Mouse (Mus musculus) forebrain, postnatal 0 days (tissue): ENCODE data around the gene Prdm1. TPM values are rescaled to one million over a fixed set of nuclear protein-coding genes. Genes with fewer than 3 reads are reported as not detected.

Source experiments
- ATAC-seq: fragments of 200-750 bp; cut with Nextera tagmentation; 2 replicates; pipeline ENCODE4 v1.8.0; 2017; ENCODE audit warnings: mild to moderate bottlenecking, moderate library complexity
- DNase-seq: peaks from one replicate; pipeline ENCODE4 v3.0.0-alpha.2; 2015
- H3K27ac ChIP-seq: fragments of 300-500 bp; sonication (generic); 2 replicates; pipeline ENCODE4 v1.5.1; 2014; ENCODE audit warnings: low read depth, mild to moderate bottlenecking, antibody characterized with exemption, low read length, moderate library complexity, mixed read lengths
- H3K27me3 ChIP-seq: fragments of 300-500 bp; sonication (generic); 2 replicates; pipeline ENCODE4 v1.6.1; 2014; ENCODE audit warnings: mild to moderate bottlenecking, low read length, mixed read lengths; ENCODE audit not compliant: insufficient read depth
- H3K36me3 ChIP-seq: fragments of 300-500 bp; sonication (generic); 2 replicates; pipeline ENCODE4 v1.6.1; 2014; ENCODE audit warnings: mild to moderate bottlenecking, moderate library complexity; ENCODE audit not compliant: insufficient read depth
- H3K4me1 ChIP-seq: fragments of 300-500 bp; sonication (generic); 2 replicates; pipeline ENCODE4 v1.6.1; 2014; ENCODE audit warnings: antibody characterized with exemption; ENCODE audit not compliant: insufficient read depth
- H3K4me2 ChIP-seq: fragments of 300-500 bp; sonication (generic); 2 replicates; pipeline ENCODE4 v1.6.1; 2014; ENCODE audit warnings: low read depth, mild to moderate bottlenecking, moderate library complexity
- H3K4me3 ChIP-seq: fragments of 300-500 bp; sonication (generic); 2 replicates; pipeline ENCODE4 v1.5.1; 2014; ENCODE audit warnings: low read depth, low read length, mixed read lengths
- H3K9ac ChIP-seq: fragments of 300-500 bp; sonication (generic); 2 replicates; pipeline ENCODE4 v1.6.1; 2014; ENCODE audit warnings: mild to moderate bottlenecking
- H3K9me3 ChIP-seq: fragments of 300-500 bp; sonication (generic); 2 replicates; pipeline ENCODE4 v1.6.1; 2016; ENCODE audit warnings: low read length
- CTCF ChIP-seq: sonication (generic); IDR thresholded peaks from 2 replicates; pipeline ENCODE4 v1.5.1; 2016; ENCODE audit warnings: antibody characterized with exemption, control low read depth, low read depth
- WGBS: fragments of 180-500 bp; shearing (Covaris S2); extraction: QIAGEN DNeasy Blood & Tissue Kit; methylation state at CpG from one replicate; pipeline ENCODE4 v1.1.7; 2014; 5-methylcytosine and 5-hydroxymethylcytosine counted together
- polyA plus RNA-seq: library from polyadenylated mRNA; unstranded; fragments of >200 nt; fragmentation: Nextera tagmentation; extraction: Ambion mirVana; gene quantifications from 2 replicates; pipeline ENCODE4 v1.2.1, GENCODE M21; 2015
- total RNA-seq: library from RNA; depleted of rRNA; stranded (reverse); fragments of >200 nt; gene quantifications from 2 replicates; pipeline ENCODE4 v1.2.3, GENCODE M21; 2014

The Prdm1 gene
- total and polyA plus RNA-seq, 2 experiments from 2014 or later: 0.25 to 0.71 TPM

- no peak for ATAC-seq
- Histone ChIP-seq H3K9me3 (no peaks in the 10 kb centered on the region), H3K4me3 (no peak overlapping the region), H3K9ac (no peak overlapping the region), H3K4me1 (no peaks in the 10 kb centered on the region), H3K36me3 (no peaks in the 10 kb centered on the region), H3K27ac (no peak overlapping the region), H3K4me2 (no peak overlapping the region), H3K27me3 (no peaks in the 10 kb centered on the region)
- WGBS: 80% methylated on average over 6 of the region's 6 CpGs
- TF ChIP-seq CTCF: no peak
- DNase-seq: no peak
Observed at GRCm38 (mm10) chr10:44425013-44425412, 103.3 kb downstream of the Prdm1 start.

DNA sequence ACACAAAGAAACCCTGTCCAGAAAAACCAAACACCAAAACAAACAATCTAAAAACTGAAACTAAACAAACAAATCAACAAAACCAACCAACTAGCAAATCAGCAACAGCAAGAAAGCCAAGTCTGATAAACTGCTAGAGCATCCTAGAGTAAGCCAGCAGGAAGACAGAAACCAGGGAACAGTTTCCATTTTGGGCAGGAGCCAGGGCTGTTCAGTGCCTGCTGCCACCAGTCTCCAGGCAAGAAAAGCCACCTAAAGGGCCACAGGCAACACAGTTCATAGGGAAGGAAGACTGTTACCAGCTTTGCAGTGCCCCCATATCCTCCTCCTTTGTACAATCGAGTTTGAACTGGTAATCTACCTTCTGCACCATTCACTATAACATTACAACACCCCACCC lies 106.4 kb downstream of the Prdm1 start:
- Histone ChIP-seq H3K27me3 (no peaks in the 10 kb centered on the region), H3K4me2 (no peak overlapping the region), H3K9ac (no peak overlapping the region), H3K27ac (no peak overlapping the region), H3K4me1 (no peaks in the 10 kb centered on the region), H3K9me3 (no peaks in the 10 kb centered on the region), H3K36me3 (no peaks in the 10 kb centered on the region), H3K4me3 (no peak overlapping the region)
- ATAC-seq (no peak), DNase-seq (no peak)
- WGBS: 48% methylated on average over 1 of the region's 1 CpGs
- no peak for TF ChIP-seq CTCF

DNA sequence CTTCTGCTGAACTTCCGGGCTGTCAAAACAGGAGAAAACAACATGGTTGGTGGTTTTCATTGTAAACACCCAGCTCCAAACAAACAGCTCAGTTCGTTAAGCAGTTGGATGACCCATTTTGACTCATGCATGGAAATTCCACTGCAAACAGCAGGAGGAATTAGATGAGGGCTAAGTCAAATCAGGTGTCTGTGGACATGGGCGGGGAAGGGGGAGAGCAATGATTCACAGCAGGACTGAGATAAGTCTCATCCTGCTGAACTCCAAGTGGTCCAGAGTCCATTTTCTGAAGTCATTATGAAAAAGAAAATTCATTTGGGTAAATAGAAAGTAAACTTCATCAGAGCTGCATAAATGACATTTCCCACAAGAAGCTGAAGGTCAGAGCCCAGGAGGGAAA lies 108.1 kb downstream of the Prdm1 start:
- TF ChIP-seq CTCF: no peak
- Histone ChIP-seq H3K4me2 (no peak overlapping the region), H3K4me3 (no peak overlapping the region), H3K27me3 (no peaks in the 10 kb centered on the region), H3K4me1 (no peaks in the 10 kb centered on the region), H3K9ac (no peak overlapping the region), H3K27ac (no peak overlapping the region), H3K36me3 (no peaks in the 10 kb centered on the region), H3K9me3 (no peaks in the 10 kb centered on the region)
- DNase-seq (no peak), ATAC-seq (no peak)
- WGBS: 78% methylated on average over 3 of the region's 3 CpGs

DNA sequence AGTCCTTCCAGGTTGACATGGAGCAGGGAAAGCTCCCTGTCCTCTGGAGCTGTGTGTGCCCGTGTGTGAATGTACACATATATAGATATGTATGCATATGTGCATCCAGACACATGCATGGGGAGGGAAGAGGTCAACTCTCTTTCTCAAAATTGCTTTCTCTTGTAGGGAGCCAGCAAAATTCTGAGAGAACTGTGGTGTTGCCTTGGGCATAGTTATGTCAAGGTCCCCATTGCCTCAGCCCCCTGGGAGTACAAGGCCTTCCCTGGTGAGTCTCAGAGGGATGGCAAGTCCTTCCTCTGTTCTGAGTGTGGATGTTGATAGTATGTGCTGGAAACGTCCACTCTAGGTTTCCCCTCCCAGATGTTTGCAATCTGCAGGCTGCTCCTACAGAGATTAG lies 109.4 kb downstream of the Prdm1 start:
- Histone ChIP-seq H3K36me3 (no peaks in the 10 kb centered on the region), H3K4me1 (no peaks in the 10 kb centered on the region), H3K27ac (no peak overlapping the region), H3K4me3 (no peak overlapping the region), H3K4me2 (no peak overlapping the region), H3K9ac (no peak overlapping the region), H3K27me3 (no peaks in the 10 kb centered on the region), H3K9me3 (no peaks in the 10 kb centered on the region)
- 69% methylated on average over 2 of the region's 2 CpGs for WGBS
- no peak for TF ChIP-seq CTCF
- ATAC-seq (no peak), DNase-seq (no peak)

- Histone ChIP-seq H3K9me3 (no peaks in the 10 kb centered on the region), H3K4me1 (no peaks in the 10 kb centered on the region), H3K27ac (no peak overlapping the region), H3K4me3 (no peak overlapping the region), H3K27me3 (no peaks in the 10 kb centered on the region), H3K9ac (no peak overlapping the region), H3K4me2 (no peak overlapping the region), H3K36me3 (no peaks in the 10 kb centered on the region)
- ATAC-seq (no peak), DNase-seq (no peak)
- no peak for TF ChIP-seq CTCF
- WGBS: 62% methylated on average over 3 of the region's 3 CpGs
Observed at GRCm38 (mm10) chr10:44415576-44415975, 112.7 kb downstream of the Prdm1 start.

- Histone ChIP-seq H3K9ac (no peak overlapping the region), H3K27ac (no peak overlapping the region), H3K36me3 (no peaks in the 10 kb centered on the region), H3K4me2 (no peak overlapping the region), H3K4me3 (no peak overlapping the region), H3K4me1 (no peaks in the 10 kb centered on the region), H3K27me3 (no peaks in the 10 kb centered on the region), H3K9me3 (no peaks in the 10 kb centered on the region)
- 82% methylated on average over 11 of the region's 11 CpGs for WGBS
- DNase-seq: no peak
- ATAC-seq: no peak
- no peak for TF ChIP-seq CTCF
Observed at GRCm38 (mm10) chr10:44409958-44410357, 118.3 kb downstream of the Prdm1 start.

- ATAC-seq (no peak), DNase-seq (no peak)
- no peak for TF ChIP-seq CTCF
- H3K9me3 ChIP-seq: no peaks in the 10 kb centered on the region
- no peak overlapping the region for H3K27ac ChIP-seq
- no peak overlapping the region for H3K4me3 ChIP-seq
- H3K4me1 ChIP-seq: no peaks in the 10 kb centered on the region
- H3K27me3 ChIP-seq: no peaks in the 10 kb centered on the region
- no peaks in the 10 kb centered on the region for H3K36me3 ChIP-seq
- no peak overlapping the region for H3K9ac ChIP-seq
- H3K4me2 ChIP-seq: no peak overlapping the region
- 84% methylated on average over 10 of the region's 10 CpGs for WGBS
Observed at GRCm38 (mm10) chr10:44409054-44409453, 119.2 kb downstream of the Prdm1 start.

DNA sequence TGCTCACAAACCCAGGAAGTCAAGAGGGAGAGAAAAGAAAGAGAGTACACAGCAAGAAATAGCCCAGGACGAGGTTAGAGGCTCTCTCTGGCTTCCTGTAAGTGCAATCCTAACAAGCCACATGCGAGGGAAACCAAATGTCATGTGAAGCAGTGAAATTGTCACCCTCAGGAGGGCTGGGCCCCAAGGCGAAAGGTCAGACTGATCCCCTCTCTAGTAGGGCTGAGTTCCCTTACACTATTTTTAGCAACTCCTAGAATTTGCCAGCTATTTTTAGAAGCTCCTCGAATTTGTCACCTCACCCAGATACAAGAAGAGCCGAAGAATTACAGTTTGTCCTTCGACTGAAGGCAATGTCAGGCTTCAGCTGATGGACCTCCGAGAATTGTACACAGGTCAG lies 124.9 kb downstream of the Prdm1 start:
- DNase-seq (no peak), ATAC-seq (no peak)
- Histone ChIP-seq H3K9ac (no peak overlapping the region), H3K4me2 (no peak overlapping the region), H3K36me3 (no peaks in the 10 kb centered on the region), H3K27ac (no peak overlapping the region), H3K4me1 (no peaks in the 10 kb centered on the region), H3K4me3 (no peak overlapping the region), H3K27me3 (no peaks in the 10 kb centered on the region), H3K9me3 (no peaks in the 10 kb centered on the region)
- 80% methylated on average over 7 of the region's 7 CpGs for WGBS
- TF ChIP-seq CTCF: no peak
